Mouse (Mus musculus) liver, embryonic 14.5 days (tissue): Measurements from ENCODE around the gene Eml2. TPM values are rescaled to one million over a fixed set of nuclear protein-coding genes. Genes with fewer than 3 reads are reported as not detected.

Experiments used
- ATAC-seq: fragments of 200-750 bp; cut with Nextera tagmentation; 2 replicates; pipeline ENCODE4 v1.8.0; 2017; ENCODE audit warnings: moderate number of reproducible peaks, mild to moderate bottlenecking, moderate library complexity; ENCODE audit not compliant: insufficient read depth
- DNase-seq, 3 experiments: peaks; one replicate each; pipeline ENCODE4 v3.0.0-alpha.2; 2012 to 2013; ENCODE audit warnings: low read depth in 3 of 3, low spot score in 3 of 3
- H3K27ac ChIP-seq: fragments of 300-500 bp; sonication (generic); 2 replicates; pipeline ENCODE4 v1.5.1; 2014; ENCODE audit warnings: moderate library complexity, mild to moderate bottlenecking, control low read depth, inconsistent platforms
- H3K27me3 ChIP-seq: fragments of 300-500 bp; sonication (generic); 2 replicates; pipeline ENCODE4 v1.6.1; 2014; ENCODE audit warnings: mild to moderate bottlenecking, low read length, moderate library complexity; ENCODE audit not compliant: control insufficient read depth, insufficient read depth
- H3K36me3 ChIP-seq: fragments of 300-500 bp; sonication (generic); replicated peaks from 2 replicates; pipeline ENCODE4 v1.6.1; 2014; ENCODE audit warnings: low read depth; ENCODE audit not compliant: control insufficient read depth, insufficient read depth
- H3K4me1 ChIP-seq, 2 experiments: fragments of 200-500 bp in 1 of 2; fragments of 300-500 bp in 1 of 2; sonication (generic) in 1 of 2; replicated peaks; 2 replicates each; pipeline ENCODE4 v1.6.1; 2012 to 2014; ENCODE audit warnings: antibody characterized with exemption in 1 of 2, inconsistent platforms in 1 of 2, low read length in 1 of 2; ENCODE audit not compliant: control insufficient read depth in 2 of 2, insufficient read depth in 2 of 2
- H3K4me2 ChIP-seq: fragments of 300-500 bp; sonication (generic); 2 replicates; pipeline ENCODE4 v1.6.1; 2014; ENCODE audit warnings: low read depth, mild to moderate bottlenecking, control low read depth, moderate library complexity
- H3K4me3 ChIP-seq, 2 experiments: fragments of 200-500 bp in 1 of 2; fragments of 300-500 bp in 1 of 2; sonication (generic) in 1 of 2; 2 replicates each; pipeline ENCODE4 v1.5.1; 2012 to 2014; ENCODE audit warnings: low read depth in 2 of 2, low read length in 2 of 2, mild to moderate bottlenecking in 2 of 2, control low read depth in 1 of 2, inconsistent platforms in 1 of 2, moderate library complexity in 1 of 2; ENCODE audit not compliant: insufficient read depth in 1 of 2
- H3K9ac ChIP-seq: fragments of 300-500 bp; sonication (generic); replicated peaks from 2 replicates; pipeline ENCODE4 v1.6.1; 2014; ENCODE audit warnings: mild to moderate bottlenecking, control low read depth, moderate library complexity
- H3K9me3 ChIP-seq: fragments of 300-500 bp; sonication (generic); 2 replicates; pipeline ENCODE4 v1.6.1; 2016; ENCODE audit warnings: low read length, mixed read lengths; ENCODE audit not compliant: control insufficient read depth
- CTCF ChIP-seq: IDR thresholded peaks from 2 replicates; pipeline ENCODE4 v1.5.1; 2016; ENCODE audit warnings: antibody characterized with exemption, low read depth, control low read depth
- EP300 ChIP-seq: IDR thresholded peaks from 2 replicates; pipeline ENCODE4 v1.6.1; 2016; ENCODE audit warnings: antibody characterized with exemption, low read depth
- WGBS: fragments of 180-500 bp; shearing (Covaris S2); extraction: QIAGEN DNeasy Blood & Tissue Kit; methylation state at CpG from one replicate; pipeline ENCODE4 v1.1.7; 2014; ENCODE audit not compliant: insufficient replicate concordance; 5-methylcytosine and 5-hydroxymethylcytosine counted together
- polyA plus RNA-seq, 2 experiments: library from polyadenylated mRNA; depleted of rRNA in 1 of 2; stranded (reverse) in 1 of 2; unstranded in 1 of 2; fragments of >200 nt; fragmentation: Nextera tagmentation in 1 of 2; extraction: Ambion mirVana in 1 of 2; gene quantifications; 2 replicates each; pipeline versions ENCODE4 v1.2.1 to v1.2.3; 2012 to 2014

Gene Eml2
- polyA plus RNA-seq, 2 experiments: 0.98 to 7.3 TPM

DNA sequence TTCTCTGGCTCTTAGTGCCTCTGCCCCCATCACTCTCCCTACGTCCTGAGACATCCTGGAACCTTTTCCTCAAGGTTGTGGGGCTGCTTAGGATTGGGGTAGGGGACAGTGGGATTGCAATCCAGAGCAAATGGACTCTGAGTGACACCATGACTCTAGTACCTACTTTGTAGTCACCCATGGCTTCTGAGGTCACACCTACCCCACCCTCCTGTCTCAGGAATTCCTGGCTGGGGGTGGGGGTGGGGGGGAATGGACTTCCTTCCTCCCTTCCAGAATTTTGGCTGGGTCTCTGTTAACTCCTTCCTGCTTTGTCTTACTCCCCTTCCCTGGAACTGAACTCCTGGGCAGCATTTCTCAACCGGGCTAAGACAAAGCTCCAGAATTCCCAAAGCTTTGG is 37.2 kb downstream of the Eml2 start:
- Histone ChIP-seq H3K4me2 (no peak overlapping the region), H3K9ac (no peak overlapping the region), H3K9me3 (no peaks in the 10 kb centered on the region; the same call in 1 of the 2 replicates), H3K27me3 (peaks cover 37% of the 10 kb centered on the region), H3K4me1 (no peaks in the 10 kb centered on the region; a peak in 2 of 4 replicates), H3K4me3 (no peak overlapping the region), H3K36me3 (no peaks in the 10 kb centered on the region), H3K27ac (no peak overlapping the region)
- ATAC-seq: no peak
- DNase-seq: no peak
- TF ChIP-seq EP300 (no peak), CTCF (no peak)
- 45% methylated on average over 2 of the region's 2 CpGs for WGBS

DNA sequence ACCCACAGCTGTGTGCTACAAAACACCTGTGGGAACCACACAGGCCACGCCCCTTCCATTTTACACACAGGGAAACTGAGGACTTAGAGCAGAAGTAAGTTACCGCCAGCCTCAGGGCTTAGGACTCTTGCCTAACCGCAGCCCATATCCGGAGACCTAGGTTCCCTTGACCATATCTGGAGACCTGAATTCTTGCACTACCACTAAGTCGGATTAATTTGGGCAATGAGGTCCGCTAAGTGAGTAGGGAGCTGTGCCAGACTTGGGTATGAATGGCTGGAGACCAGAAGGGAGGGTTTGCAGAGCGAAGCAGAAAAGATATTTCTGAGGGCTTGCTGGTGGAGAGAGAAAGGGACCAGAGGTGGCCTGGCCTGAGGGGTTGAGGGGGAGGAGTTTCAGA is 38.1 kb downstream of the Eml2 start:
- Histone ChIP-seq H3K27ac (no peak overlapping the region), H3K4me3 (no peak overlapping the region), H3K9me3 (no peaks in the 10 kb centered on the region; the same call in 1 of the 2 replicates), H3K36me3 (no peaks in the 10 kb centered on the region), H3K27me3 (peaks cover 37% of the 10 kb centered on the region), H3K4me1 (no peaks in the 10 kb centered on the region; a peak in 2 of 4 replicates), H3K4me2 (no peak overlapping the region), H3K9ac (no peak overlapping the region)
- 47% methylated on average over 7 of the region's 7 CpGs for WGBS
- TF ChIP-seq CTCF: no peak
- no peak for TF ChIP-seq EP300
- no peak for DNase-seq
- no peak for ATAC-seq

DNA sequence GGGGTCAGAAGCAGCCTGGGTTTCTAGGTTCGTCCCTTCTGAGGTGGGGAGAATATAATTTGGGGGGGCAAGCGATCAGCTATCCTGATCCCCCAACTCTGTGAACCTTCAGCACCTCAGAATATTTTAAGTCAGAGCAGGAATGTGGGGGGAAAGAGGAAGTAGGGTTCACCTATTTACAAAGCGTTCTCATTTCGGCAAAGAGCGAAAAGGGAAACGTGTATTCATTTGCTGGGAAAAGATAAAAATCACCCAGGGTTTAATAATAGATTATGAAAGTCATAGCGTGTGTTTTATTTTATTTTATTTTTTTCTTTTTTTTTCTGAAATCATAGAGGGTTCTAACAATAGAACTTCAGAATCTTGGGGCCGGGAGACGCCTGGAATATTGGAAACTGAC is 38.7 kb downstream of the Eml2 start:
- H3K9ac ChIP-seq: no peak overlapping the region
- H3K4me2 ChIP-seq: no peak overlapping the region
- TF ChIP-seq CTCF: no peak
- no peak for TF ChIP-seq EP300
- WGBS: 30% methylated on average over 9 of the region's 9 CpGs
- no peaks in the 10 kb centered on the region for H3K36me3 ChIP-seq
- no peaks in the 10 kb centered on the region; a peak in 2 of 4 replicates for H3K4me1 ChIP-seq
- no peak overlapping the region for H3K27ac ChIP-seq
- DNase-seq (no peak), ATAC-seq (no peak)
- no peak overlapping the region for H3K4me3 ChIP-seq
- H3K27me3 ChIP-seq: peaks cover 37% of the 10 kb centered on the region
- H3K9me3 ChIP-seq: no peaks in the 10 kb centered on the region; the same call in 1 of the 2 replicates

DNA sequence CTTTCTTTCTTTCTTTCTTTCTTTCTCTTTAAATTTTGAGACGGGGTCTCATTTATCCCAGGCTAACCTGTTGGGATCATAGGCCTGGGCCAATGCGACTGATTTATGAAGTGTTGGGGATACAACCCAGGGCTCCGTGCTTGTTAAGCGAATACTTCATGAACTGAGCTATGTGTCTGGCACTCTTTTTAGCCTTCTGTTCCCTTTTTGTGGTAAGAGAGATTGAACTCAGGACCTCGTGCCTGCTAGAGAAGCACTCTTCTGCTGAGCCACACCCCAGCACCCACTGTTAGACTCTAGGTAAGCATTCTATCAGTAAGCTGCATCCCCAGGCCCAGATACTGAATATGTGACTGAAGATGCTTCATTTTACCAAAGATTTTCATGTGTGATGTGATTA is 41.3 kb downstream of the Eml2 start:
- WGBS: 21% methylated on average over 5 of the region's 5 CpGs
- no peaks in the 10 kb centered on the region; a peak in 1 of 4 replicates for H3K4me1 ChIP-seq
- H3K27me3 ChIP-seq: peaks cover 24% of the 10 kb centered on the region
- no peak overlapping the region for H3K4me2 ChIP-seq
- H3K9ac ChIP-seq: no peak overlapping the region
- no peaks in the 10 kb centered on the region for H3K9me3 ChIP-seq
- DNase-seq: no peak
- H3K4me3 ChIP-seq: no peak overlapping the region
- ATAC-seq: no peak
- TF ChIP-seq EP300 (no peak), CTCF (no peak)
- H3K27ac ChIP-seq: no peak overlapping the region
- H3K36me3 ChIP-seq: no peaks in the 10 kb centered on the region

DNA sequence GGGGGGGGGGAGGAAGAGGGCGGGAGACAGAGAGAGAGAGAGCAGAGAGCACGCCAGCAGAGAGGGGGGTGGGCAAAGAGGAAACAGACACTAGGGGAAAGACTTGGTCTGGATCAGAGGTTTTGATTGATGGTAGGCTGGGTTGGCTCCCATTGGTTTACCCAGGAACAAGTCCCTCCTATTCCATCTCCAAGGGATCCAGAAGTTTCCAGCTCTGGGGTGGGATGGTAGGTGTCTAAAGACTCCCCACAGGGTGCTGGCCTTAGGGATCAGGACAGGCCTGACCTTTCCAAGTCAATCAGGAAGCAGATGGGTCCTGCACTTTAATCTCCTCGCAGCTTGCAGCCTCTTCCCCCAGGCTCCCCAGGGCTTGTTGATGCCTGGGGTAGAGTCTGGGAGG is 41.7 kb downstream of the Eml2 start:
- ATAC-seq: peak; percentile 28; the same call in 1 of the 2 replicates
- Histone ChIP-seq H3K4me1 (no peaks in the 10 kb centered on the region; a peak in 1 of 4 replicates), H3K27me3 (peaks cover 20% of the 10 kb centered on the region), H3K36me3 (no peaks in the 10 kb centered on the region), H3K9ac (no peak overlapping the region), H3K9me3 (no peaks in the 10 kb centered on the region), H3K4me2 (no peak overlapping the region), H3K27ac (no peak overlapping the region), H3K4me3 (no peak overlapping the region)
- 5% methylated on average over 3 of the region's 3 CpGs for WGBS
- no peak for TF ChIP-seq EP300
- no peak for TF ChIP-seq CTCF
- DNase-seq: no peak
